Comparison of ENCODE assay signal across 9 mouse cellular contexts in the genomic region with DNA sequence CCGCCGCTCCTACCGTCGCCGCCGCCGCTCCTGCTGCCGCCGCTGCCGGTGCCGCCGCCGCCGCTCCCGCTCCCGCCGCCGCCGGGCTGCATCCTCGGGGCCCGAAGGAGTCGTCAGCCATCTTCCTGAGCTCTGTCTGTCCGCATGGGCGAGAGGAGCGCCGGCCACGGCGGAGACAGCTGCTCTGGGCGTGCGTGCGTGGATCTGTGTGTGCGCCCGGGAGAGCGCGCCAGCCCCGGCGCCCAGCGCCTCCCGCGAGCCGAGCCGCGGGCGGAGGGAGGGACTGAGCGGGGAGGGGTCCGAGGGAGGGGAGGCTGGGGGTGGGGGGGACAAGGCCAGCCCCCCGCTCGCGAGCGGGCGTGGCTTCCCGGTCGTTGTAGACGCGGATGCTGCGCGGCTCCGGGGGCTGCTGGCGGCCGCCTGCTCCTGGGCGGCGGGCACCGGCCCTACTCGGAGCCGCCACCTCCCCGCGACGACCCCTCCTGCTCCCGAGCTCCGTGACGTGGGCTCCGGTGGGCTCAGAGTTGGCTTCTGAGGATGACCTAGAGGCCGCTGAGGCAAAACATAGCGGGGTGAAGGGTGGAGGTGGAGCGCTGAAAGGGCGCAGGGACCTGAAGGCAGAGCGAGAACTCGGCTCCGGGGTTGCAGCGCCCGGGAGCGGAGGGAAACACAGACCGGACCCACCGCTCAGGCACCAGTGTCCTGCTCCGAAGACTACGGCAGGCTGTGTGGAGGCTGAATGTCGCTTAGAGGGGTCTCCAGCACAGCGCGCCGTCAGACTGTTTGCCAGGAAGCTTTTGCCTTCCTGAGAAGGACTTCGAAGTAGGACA. TPM values are rescaled to one million over a fixed set of nuclear protein-coding genes. Genes with fewer than 3 reads are reported as not detected.
DNase-seq lines count a peak whose midpoint lies in the region; ATAC-seq and TF ChIP-seq lines count a peak whose summit lies in the region.
"Had no signal": no experiment of that assay in that cellular context is flagged by ENCODE, and none has a peak within 500 bp of the region (broad histone marks: within the 10 kb centered on the region; RNA-seq: fewer than 3 reads in every experiment).

A gene (minus strand): TSS at position 205 of the 830 bp plus-strand sequence.
A gene (plus strand): TSS at position 379 of the 830 bp plus-strand sequence.

- no peak for TF ChIP-seq EP300 in heart, adult 2 months (IDR thresholded peaks at IDR 0.05; ENCODE audit: insufficient read depth, low read depth, low read length)

- H3K36me3 ChIP-seq in thymus, adult 2 months (ENCODE audit: control insufficient read depth, insufficient read depth, low read length) = no peaks in the 10 kb centered on the region
- H3K36me3 ChIP-seq in embryonic facial prominence, embryonic 13.5 days = no peaks in the 10 kb centered on the region
- H3K36me3 ChIP-seq in heart, adult 2 months (ENCODE audit: control insufficient read depth, insufficient read depth, low read length) = no peaks in the 10 kb centered on the region
- no peaks in the 10 kb centered on the region for H3K36me3 ChIP-seq in limb, embryonic 13.5 days
- H3K36me3 ChIP-seq in neural tube, embryonic 11.5 days (ENCODE audit: control insufficient read depth, insufficient read depth, low read length) = no peaks in the 10 kb centered on the region

- peaks cover 28% of the 10 kb centered on the region for H3K27me3 ChIP-seq in thymus, adult 2 months (ENCODE audit: control insufficient read depth, insufficient read depth, low read length)
- peaks cover 20% of the 10 kb centered on the region for H3K27me3 ChIP-seq in embryonic facial prominence, embryonic 13.5 days
- no peaks in the 10 kb centered on the region for H3K27me3 ChIP-seq in heart, adult 2 months (ENCODE audit: control insufficient read depth, insufficient read depth, low read length)
- peaks cover 36% of the 10 kb centered on the region for H3K27me3 ChIP-seq in limb, embryonic 13.5 days
- H3K27me3 ChIP-seq in neural tube, embryonic 11.5 days (ENCODE audit: control insufficient read depth, insufficient read depth, low read length) = peaks cover 9% of the 10 kb centered on the region

- peak within 1 kb of the TSS; percentile 37 for H3K4me3 ChIP-seq in thymus, adult 2 months (ENCODE audit: control insufficient read depth, insufficient read depth, low read length)
- H3K4me3 ChIP-seq in embryonic facial prominence, embryonic 13.5 days = peak within 1 kb of the TSS; percentile 82
- peak within 1 kb of the TSS; percentile 60 for H3K4me3 ChIP-seq in heart, adult 2 months
- H3K4me3 ChIP-seq in limb, embryonic 13.5 days = peak within 1 kb of the TSS; percentile 89
- peak within 1 kb of the TSS; percentile 82 for H3K4me3 ChIP-seq in neural tube, embryonic 11.5 days (ENCODE audit: low read depth, low read length)

- H3K9ac ChIP-seq in embryonic facial prominence, embryonic 13.5 days = peak within 1 kb of the TSS; percentile 88
- H3K9ac ChIP-seq in heart, adult 2 months (ENCODE audit: low read depth, low read length) = peak within 1 kb of the TSS; percentile 94
- H3K9ac ChIP-seq in limb, embryonic 13.5 days = peak within 1 kb of the TSS; percentile 87
- H3K9ac ChIP-seq in neural tube, embryonic 11.5 days (ENCODE audit: low read length) = peak within 1 kb of the TSS; percentile 87

- H3K79me2 ChIP-seq in heart, adult 2 months (replicated peaks; ENCODE audit: control insufficient read depth, insufficient read depth, low read length) = no peaks in the 10 kb centered on the region

- H3K27ac ChIP-seq in thymus, adult 2 months (ENCODE audit: control insufficient read depth, insufficient read depth, low read length) = no peak within 1 kb of the TSS
- peak within 1 kb of the TSS; percentile 89 for H3K27ac ChIP-seq in embryonic facial prominence, embryonic 13.5 days
- peak within 1 kb of the TSS; percentile 76 for H3K27ac ChIP-seq in heart, adult 2 months
- peak within 1 kb of the TSS; percentile 79 for H3K27ac ChIP-seq in limb, embryonic 13.5 days
- peak within 1 kb of the TSS; percentile 88 for H3K27ac ChIP-seq in neural tube, embryonic 11.5 days (ENCODE audit: low read depth, low read length)

- WGBS in thymus, adult 2 months = 2% methylated on average over 87 of the region's 91 CpGs
- WGBS in embryonic facial prominence, embryonic 13.5 days = 1% methylated on average over 85 of the region's 91 CpGs
- under 1% methylated on average over 87 of the region's 91 CpGs for WGBS in heart, adult 2 months
- WGBS in limb, embryonic 13.5 days = under 1% methylated on average over 84 of the region's 91 CpGs
- 0% methylated on average over 62 of the region's 91 CpGs for WGBS in neural tube, embryonic 11.5 days

- peak; percentile 65 for ATAC-seq in embryonic facial prominence, embryonic 13.5 days (ENCODE audit: insufficient number of reproducible peaks, insufficient read depth, low FRiP score, low TSS enrichment, low read depth)
- peak; percentile 80 for ATAC-seq in limb, embryonic 13.5 days (ENCODE audit: low FRiP score, low read depth)
- ATAC-seq in neural tube, embryonic 11.5 days (ENCODE audit: insufficient read depth, low FRiP score, low TSS enrichment) = peak; percentile 79

- DNase-seq in thymus, adult 2 months = peak; percentile 11
- no peak for DNase-seq in thymus, adult 18-20 months
- peak; percentile 81 for DNase-seq in heart, adult 2 months
- peak; percentile 6 for DNase-seq in kidney, adult 9 months
- peak; percentile 87 for DNase-seq in neural tube, embryonic 11.5 days (ENCODE audit: low spot score)
- peak; percentile 33 for DNase-seq in thymus, postnatal 14 days

- no peak for TF ChIP-seq POLR2A in thymus, adult 2 months (IDR thresholded peaks at IDR 0.05; ENCODE audit: control insufficient read depth, extremely low read depth, insufficient read depth, low read length, poor library complexity)
- TF ChIP-seq POLR2A in heart, adult 2 months (IDR thresholded peaks at IDR 0.05; ENCODE audit: insufficient read depth, low read depth, low read length) = peak; percentile 47; the same call in 1 of the 2 replicates

- H3K4me1 ChIP-seq in thymus, adult 2 months (replicated peaks; ENCODE audit: control insufficient read depth, insufficient read depth, low read length) = peaks cover 4% of the 10 kb centered on the region
- H3K4me1 ChIP-seq in embryonic facial prominence, embryonic 13.5 days = peaks cover 29% of the 10 kb centered on the region
- H3K4me1 ChIP-seq in heart, adult 2 months (ENCODE audit: control insufficient read depth, insufficient read depth, low read length) = peaks cover 2% of the 10 kb centered on the region; the same call in 1 of the 2 replicates
- H3K4me1 ChIP-seq in limb, embryonic 13.5 days = peaks cover 32% of the 10 kb centered on the region
- peaks cover 12% of the 10 kb centered on the region for H3K4me1 ChIP-seq in neural tube, embryonic 11.5 days (ENCODE audit: control insufficient read depth, insufficient read depth, low read length)

- no peak for TF ChIP-seq CTCF in thymus, adult 2 months (IDR thresholded peaks at IDR 0.05; ENCODE audit: borderline replicate concordance, control insufficient read depth, extremely low read depth, insufficient read depth, low read length, poor library complexity)
- no peak for TF ChIP-seq CTCF in heart, adult 2 months (IDR thresholded peaks at IDR 0.05)

- intact Hi-C loops in heart, adult 2 months (cut with DNase I) = loop anchor here (5.0 to 10.0 kb wide), 2 partner anchors 167 to 330 kb away; no protein-coding TSS in a partner anchor

- peak within 1 kb of the TSS; percentile 83 for H3K4me2 ChIP-seq in embryonic facial prominence, embryonic 13.5 days
- peak within 1 kb of the TSS; percentile 84 for H3K4me2 ChIP-seq in limb, embryonic 13.5 days (replicated peaks)
- peak within 1 kb of the TSS; percentile 93 for H3K4me2 ChIP-seq in neural tube, embryonic 11.5 days (ENCODE audit: low read depth)

- no peaks in the 10 kb centered on the region for H3K9me3 ChIP-seq in embryonic facial prominence, embryonic 13.5 days
- no peaks in the 10 kb centered on the region for H3K9me3 ChIP-seq in limb, embryonic 13.5 days
- no peaks in the 10 kb centered on the region for H3K9me3 ChIP-seq in neural tube, embryonic 11.5 days (ENCODE audit: control insufficient read depth, low read length)

RNA-seq across cellular contexts. Expression of the first gene that starts in this region (rescaled TPM):
- polyA plus RNA-seq in thymus, adult 2 months (2012; rRNA removed) = 0.40 and 0.45 TPM in 2 replicates
- polyA plus RNA-seq in embryonic facial prominence, embryonic 13.5 days (2015; fragmentation: Nextera tagmentation; extraction: Ambion mirVana) = 5.4 and 5.6 TPM in 2 replicates
- 10 to 100 TPM; 16.5 to 16.7 TPM for total RNA-seq in heart, adult 2 months (2021)
- polyA plus RNA-seq in heart, adult 2 months (2012; rRNA removed) = 5.1 and 5.3 TPM in 2 replicates
- polyA plus RNA-seq in limb, embryonic 13.5 days (2015; fragmentation: Nextera tagmentation; extraction: Ambion mirVana) = 4.0 and 4.5 TPM in 2 replicates
- 4.5 and 4.6 TPM in 2 replicates for polyA plus RNA-seq in neural tube, embryonic 11.5 days (2014; fragmentation: Nextera tagmentation; extraction: Ambion mirVana)
- total RNA-seq: neutrophil, adult 5-6 weeks had no signal

RNA-seq across cellular contexts. Expression of the second gene that starts in this region (rescaled TPM):
- 0.20 and 0.31 TPM in 2 replicates for polyA plus RNA-seq in thymus, adult 2 months (2012; rRNA removed)
- polyA plus RNA-seq in embryonic facial prominence, embryonic 13.5 days (2015; fragmentation: Nextera tagmentation; extraction: Ambion mirVana) = 2.3 and 2.4 TPM in 2 replicates
- total RNA-seq in heart, adult 2 months (2021) = 1 to 10 TPM; 2.2 to 2.5 TPM
- 3.5 and 5.8 TPM in 2 replicates for polyA plus RNA-seq in heart, adult 2 months (2012; rRNA removed)
- polyA plus RNA-seq in limb, embryonic 13.5 days (2015; fragmentation: Nextera tagmentation; extraction: Ambion mirVana) = 0.94 and 1.0 TPM in 2 replicates
- polyA plus RNA-seq in neural tube, embryonic 11.5 days (2014; fragmentation: Nextera tagmentation; extraction: Ambion mirVana) = 1.3 and 1.9 TPM in 2 replicates
- total RNA-seq: neutrophil, adult 5-6 weeks had no signal

Comparison
In these comparisons a context has a peak if more than half of its experiments do, and no peak if none do; other contexts are left out.
1. DNase-seq: peak in heart, adult 2 months (2 of 2), kidney, adult 9 months (single experiment), neural tube, embryonic 11.5 days (single experiment) and thymus, postnatal 14 days (single experiment); none in thymus, adult 18-20 months (0 of 2).
2. Peak in DNase-seq and H3K4me3 ChIP-seq in thymus, adult 2 months; RNA of the genes that start here not detected or under 1 TPM.
3. H3K4me3 ChIP-seq: peak in every context shown above with its lines; median percentile 89 in limb, embryonic 13.5 days; 82 in embryonic facial prominence, embryonic 13.5 days; 82 in neural tube, embryonic 11.5 days; 60 in heart, adult 2 months; 37 in thymus, adult 2 months.
4. Peak in every context shown above with its lines, with median percentiles within 50 percentile points of each other: ATAC-seq, H3K4me2 ChIP-seq and H3K9ac ChIP-seq.